Mouse (Mus musculus) CH12.LX (cell line): Measurements from ENCODE around the gene Trio.

ENCODE experiments used
- CTCF ChIP-seq, 2 experiments: IDR thresholded peaks in 1 of 2; conservative IDR thresholded peaks in 1 of 2; 2 replicates each; pipeline ENCODE4 v1.5.1; 2011 to 2012; ENCODE audit warnings: low read depth in 2 of 2, low read length in 2 of 2, improper control_type of control experiment in 1 of 2, inconsistent platforms in 1 of 2, mild to moderate bottlenecking in 1 of 2, moderate library complexity in 1 of 2
- E2F4 ChIP-seq: IDR thresholded peaks from 2 replicates; pipeline ENCODE4 v1.6.1; 2011; ENCODE audit warnings: low read depth, low read length, improper control_type of control experiment; ENCODE audit not compliant: insufficient replicate concordance
- EP300 ChIP-seq: IDR thresholded peaks from 2 replicates; pipeline ENCODE4 v1.6.1; 2011; ENCODE audit warnings: low read length, improper control_type of control experiment
- HCFC1 ChIP-seq: IDR thresholded peaks from 2 replicates; pipeline ENCODE4 v1.6.1; 2012; ENCODE audit warnings: low read depth, mild to moderate bottlenecking, inconsistent platforms, low read length, improper control_type of control experiment
- MEF2A ChIP-seq: IDR thresholded peaks from 2 replicates; pipeline ENCODE4 v1.6.1; 2014; ENCODE audit warnings: low read depth, mild to moderate bottlenecking, inconsistent platforms, low read length, improper control_type of control experiment, borderline replicate concordance
- PAX5 ChIP-seq: IDR thresholded peaks from 2 replicates; pipeline ENCODE4 v1.6.1; 2012; ENCODE audit warnings: low read length, inconsistent platforms, mixed read lengths
- POLR2A ChIP-seq: IDR thresholded peaks from 2 replicates; pipeline ENCODE4 v1.6.1; 2011; ENCODE audit warnings: low read depth, mild to moderate bottlenecking, improper control_type of control experiment, low read length
- POLR2AphosphoS2 ChIP-seq: IDR thresholded peaks from 2 replicates; pipeline ENCODE4 v1.6.1; 2011; ENCODE audit warnings: low read depth, low read length, improper control_type of control experiment
- ZC3H11A ChIP-seq: IDR thresholded peaks from 2 replicates; pipeline ENCODE4 v1.6.1; 2012; ENCODE audit warnings: low read depth, mild to moderate bottlenecking, inconsistent platforms, low read length, improper control_type of control experiment
- ZKSCAN1 ChIP-seq: IDR thresholded peaks from 2 replicates; pipeline ENCODE4 v1.6.1; 2012; ENCODE audit warnings: low read depth, inconsistent platforms, low read length, improper control_type of control experiment, borderline replicate concordance
- ZMIZ1 ChIP-seq: IDR thresholded peaks from 2 replicates; pipeline ENCODE4 v1.6.1; 2012; ENCODE audit warnings: low read depth, mild to moderate bottlenecking, inconsistent platforms, low read length, improper control_type of control experiment

GRCm38 (mm10) chr15:27949196-27949595 lies 76.5 kb downstream of the Trio start:
- TF ChIP-seq ZMIZ1 = no peak
- no peak for TF ChIP-seq POLR2AphosphoS2
- no peak for TF ChIP-seq EP300
- TF ChIP-seq ZC3H11A = no peak
- TF ChIP-seq CTCF (conservative IDR thresholded peaks at IDR 0.05 in 1 of 2, IDR thresholded peaks at IDR 0.05 in 1 of 2; ENCODE audit: low read depth in 2 of 2, low read length in 2 of 2) = no peak
- no peak for TF ChIP-seq HCFC1
- no peak for TF ChIP-seq ZKSCAN1
- no peak for TF ChIP-seq PAX5
- no peak for TF ChIP-seq MEF2A
- no peak for TF ChIP-seq POLR2A
- no peak for TF ChIP-seq E2F4
